Mouse (Mus musculus): ENCODE data around the gene Gsdma3.
A peak's percentile ranks its signal among the peaks of the same experiment; 100 is the strongest.
"Not testable (repeated sequence)": the region's sequence is repeated elsewhere in the genome, so short reads cannot be mapped to it uniquely, and the experiment has no call there.

Gsdma3 gene

GRCm38 (mm10) chr11:98595955-98596354 lies 30.2 kb upstream of the Gsdma3 start:
- DNase-seq (ENCODE audit: low read depth, low spot score): no peak

DNA sequence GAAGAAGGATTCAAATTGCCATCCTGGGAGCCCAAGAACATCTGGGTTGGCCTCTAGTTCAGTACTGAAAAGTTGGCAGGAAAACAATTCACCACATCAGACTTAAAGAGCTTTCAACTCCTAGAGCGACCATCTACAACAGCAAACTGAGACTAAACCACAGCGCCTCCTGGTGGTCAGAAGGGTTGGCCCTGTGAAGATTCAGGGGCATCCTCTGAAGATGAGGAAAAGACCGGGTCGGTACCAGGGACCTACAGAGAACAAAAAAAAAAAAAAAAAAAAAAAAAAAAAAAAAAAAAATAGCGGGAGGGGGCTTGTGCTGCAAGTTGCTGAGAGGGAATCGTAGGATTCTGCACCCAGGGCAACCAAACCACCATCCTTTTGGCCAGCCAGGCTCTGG lies 28.8 kb upstream of the Gsdma3 start:
- DNase-seq (ENCODE audit: low read depth, low spot score): peak; percentile 92

DNA sequence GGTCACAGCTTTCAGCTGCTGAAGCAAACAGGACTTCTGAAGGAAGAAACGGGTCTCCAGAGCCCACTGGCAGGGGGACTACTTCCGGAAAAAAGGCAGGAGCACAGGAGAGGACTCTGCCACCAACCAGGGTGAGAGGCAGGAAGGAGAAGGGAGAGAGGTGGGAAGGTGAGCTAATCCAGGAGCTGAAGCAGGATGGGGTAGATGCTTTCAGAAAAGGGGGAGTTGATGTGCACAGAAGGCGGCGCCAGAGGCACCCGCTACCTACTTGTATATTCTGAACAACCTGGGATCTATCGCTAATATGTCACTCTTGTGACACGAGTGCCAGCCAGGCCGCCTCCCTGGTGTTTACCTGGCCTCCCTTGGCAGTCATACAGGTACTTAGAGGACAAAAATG lies 28.2 kb upstream of the Gsdma3 start, which contains the start of gene Lrrc3c:
TSS of gene Lrrc3c (plus strand) at position 301 of the 400 bp plus-strand sequence.
- no peak for DNase-seq (ENCODE audit: low read depth, low spot score)

DNA sequence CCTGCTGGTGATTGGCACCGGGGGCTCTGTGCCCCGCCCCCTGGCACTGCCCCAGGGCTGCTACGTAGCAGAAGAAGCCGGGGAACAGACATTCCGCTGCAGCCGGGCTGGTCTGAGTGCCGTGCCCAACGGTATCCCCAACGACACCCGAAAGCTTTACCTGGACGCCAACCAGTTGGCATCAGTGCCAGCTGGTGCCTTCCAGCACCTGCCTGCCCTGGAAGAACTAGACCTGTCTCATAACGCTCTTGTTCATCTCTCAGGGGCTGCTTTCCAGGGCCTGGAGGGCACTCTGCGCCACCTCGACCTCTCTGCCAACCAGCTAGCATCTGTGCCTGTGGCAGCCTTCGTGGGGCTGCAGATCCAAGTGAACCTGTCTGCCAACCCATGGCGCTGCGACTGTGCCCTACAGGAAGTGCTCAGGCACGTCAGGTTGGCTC lies 27.3 kb upstream of the Gsdma3 start:
- no peak for DNase-seq (ENCODE audit: low read depth, low spot score)

DNA sequence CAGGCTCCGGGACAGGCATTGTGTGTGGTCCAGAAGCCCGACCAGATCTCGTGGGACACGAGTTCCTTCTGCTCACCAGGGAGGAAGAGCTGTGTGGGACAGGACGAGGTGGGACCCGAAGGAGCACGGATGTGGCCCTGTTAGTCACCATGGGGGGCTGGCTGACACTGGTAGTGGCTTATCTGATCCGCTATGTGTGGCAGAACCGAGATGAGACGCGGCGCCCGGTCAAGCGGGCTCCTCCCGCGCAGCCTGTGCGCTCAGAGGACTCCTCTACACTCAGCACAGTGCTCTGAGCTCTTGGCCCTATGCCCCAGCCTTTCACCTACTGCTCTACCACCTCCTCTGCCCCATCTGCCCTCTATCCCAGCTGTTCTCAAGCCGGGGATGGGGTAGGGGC lies 26.9 kb upstream of the Gsdma3 start:
- DNase-seq (ENCODE audit: low read depth, low spot score): peak; percentile 34

DNA sequence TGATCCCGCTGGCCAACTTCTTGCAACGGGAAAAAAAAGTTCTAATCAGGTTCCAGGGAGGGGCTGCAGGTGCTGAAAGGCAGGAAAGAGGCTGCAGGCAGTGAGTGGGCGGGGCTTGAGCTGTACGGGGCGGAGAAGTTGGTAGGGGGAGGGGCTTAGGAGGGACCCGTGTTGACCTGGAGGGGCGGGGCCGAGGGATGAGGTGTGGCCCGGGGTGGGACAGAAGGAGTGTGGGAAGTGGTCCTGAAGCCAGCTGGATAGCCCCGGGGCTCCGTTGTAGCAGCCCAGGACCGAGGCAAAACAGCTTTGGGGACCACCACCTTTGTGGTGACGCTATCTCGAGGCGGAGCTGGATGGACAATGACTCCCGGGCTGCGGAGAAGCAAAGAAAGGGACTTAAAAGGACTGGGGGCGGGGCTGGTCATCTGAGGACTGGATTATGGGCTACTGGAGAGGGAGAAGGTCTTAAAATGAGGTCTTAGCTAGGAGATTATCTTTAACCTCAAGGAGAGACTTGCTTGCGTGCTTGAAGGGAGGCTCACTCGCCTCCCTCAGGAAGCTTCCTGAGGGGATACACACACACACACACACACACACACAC lies 24.0 kb upstream of the Gsdma3 start:
- peak; percentile 90 for DNase-seq (ENCODE audit: low read depth, low spot score)

GRCm38 (mm10) chr11:98603953-98604352 lies 22.2 kb upstream of the Gsdma3 start:
- peak; percentile 38 for DNase-seq (ENCODE audit: low read depth, low spot score)

DNA sequence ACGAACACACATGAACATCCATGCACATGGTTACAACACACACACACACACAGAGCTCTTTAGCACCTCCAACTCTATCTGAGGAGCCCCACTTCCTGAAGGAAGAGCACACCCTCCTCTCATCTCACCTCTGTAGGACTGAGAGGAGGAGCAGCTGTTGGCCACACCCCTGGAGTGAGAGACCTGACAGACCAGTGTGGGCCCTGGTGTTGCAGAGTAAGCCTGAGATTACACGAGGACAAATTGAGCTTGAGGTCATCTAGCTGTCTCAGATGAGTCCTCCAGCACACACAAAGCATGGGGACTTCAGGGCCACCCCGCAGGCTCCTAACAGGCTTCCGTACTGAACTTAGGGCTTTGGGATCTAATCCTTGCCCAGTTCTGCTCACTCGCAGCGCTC lies 21.2 kb upstream of the Gsdma3 start:
- not testable (repeated sequence) for DNase-seq (ENCODE audit: low read depth, low spot score)

DNA sequence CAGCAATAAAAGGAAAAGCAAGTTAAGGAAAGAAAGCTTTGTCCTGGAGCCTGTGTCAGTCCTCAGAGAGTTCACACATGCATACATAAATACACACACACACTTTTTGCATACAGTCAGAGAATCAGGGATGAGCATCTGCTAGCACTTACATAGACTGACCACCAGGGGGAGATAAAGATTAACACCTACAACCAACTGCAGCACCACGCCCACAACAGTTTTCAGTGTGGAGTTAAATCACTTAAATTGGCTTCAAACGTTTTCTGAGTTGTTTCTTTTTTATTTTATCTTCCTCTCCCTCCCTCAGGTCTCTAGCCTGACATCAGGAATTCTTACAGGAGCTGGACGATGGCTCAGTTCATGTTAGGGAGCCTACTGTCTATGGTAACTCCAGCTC lies 19.4 kb upstream of the Gsdma3 start:
- DNase-seq (ENCODE audit: low read depth, low spot score): peak; percentile 77

- no peak for DNase-seq (ENCODE audit: low read depth, low spot score)
Observed at GRCm38 (mm10) chr11:98620791-98621190, 5.4 kb upstream of the Gsdma3 start.

DNA sequence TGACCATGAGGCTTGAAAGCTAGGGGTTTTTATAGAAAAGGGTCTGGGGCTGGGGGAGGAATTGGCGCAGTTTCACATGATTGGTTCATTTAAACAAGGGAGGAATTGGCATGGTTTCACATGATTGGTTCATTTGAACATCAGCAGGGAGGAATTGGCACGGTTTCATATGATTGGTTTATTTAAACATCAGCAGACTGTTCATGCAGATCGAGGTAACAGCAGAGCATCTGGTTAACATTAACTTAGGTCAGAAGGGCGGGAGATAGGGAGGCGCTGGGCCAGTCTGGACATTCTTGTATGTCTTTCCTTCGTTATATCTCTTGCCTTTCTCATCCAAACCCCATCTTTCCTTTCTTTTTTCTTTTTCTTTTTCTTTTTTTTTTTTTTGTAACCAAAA lies 2.2 kb upstream of the Gsdma3 start:
- DNase-seq (ENCODE audit: low read depth, low spot score): not testable (repeated sequence)

DNA sequence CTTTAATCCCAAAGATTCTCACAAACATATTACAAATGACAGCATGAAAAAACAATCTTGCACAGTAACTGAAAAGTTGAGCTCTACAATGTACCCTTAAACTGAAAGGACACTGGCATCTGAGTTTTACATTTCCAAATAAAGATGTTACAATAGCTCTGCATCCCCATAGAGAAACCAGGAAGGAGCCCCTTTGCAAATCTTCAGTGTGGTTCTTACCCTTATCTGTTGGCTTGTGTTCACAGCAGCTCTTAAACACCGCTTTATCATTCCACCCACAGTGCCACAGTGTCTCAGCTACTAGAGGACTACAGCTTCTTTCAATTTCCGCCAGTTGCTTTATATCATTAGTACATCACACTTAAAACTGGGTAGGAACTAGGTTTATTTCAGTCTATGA lies 1.8 kb upstream of the Gsdma3 start:
- not testable (repeated sequence) for DNase-seq (ENCODE audit: low read depth, low spot score)

GRCm38 (mm10) chr11:98628706-98629105 lies 2.5 kb downstream of the Gsdma3 start:
- DNase-seq (ENCODE audit: low read depth, low spot score): no peak

DNA sequence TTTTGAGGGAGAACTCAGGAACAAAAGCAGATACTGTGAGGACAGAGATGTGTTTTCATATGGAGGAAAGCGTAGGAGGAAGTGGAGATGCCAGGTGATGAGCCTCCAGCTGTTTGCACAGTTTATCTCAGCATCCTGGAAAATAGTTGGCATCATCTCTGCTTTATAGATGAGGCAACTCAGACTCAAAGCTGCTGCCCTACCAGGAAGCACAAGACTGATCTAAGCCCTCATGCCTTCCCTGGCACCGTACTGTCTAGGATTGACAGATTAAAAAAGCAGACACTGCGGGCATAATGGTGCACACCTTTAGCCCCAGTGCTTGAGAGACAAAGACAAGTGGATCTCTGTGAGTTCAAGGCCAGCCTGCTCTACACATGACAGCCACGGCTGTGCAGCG lies 4.5 kb downstream of the Gsdma3 start:
- DNase-seq (ENCODE audit: low read depth, low spot score): no peak

- peak; percentile 25 for DNase-seq (ENCODE audit: low read depth, low spot score)
Observed at GRCm38 (mm10) chr11:98635312-98635970, 9.3 kb downstream of the Gsdma3 start.

DNA sequence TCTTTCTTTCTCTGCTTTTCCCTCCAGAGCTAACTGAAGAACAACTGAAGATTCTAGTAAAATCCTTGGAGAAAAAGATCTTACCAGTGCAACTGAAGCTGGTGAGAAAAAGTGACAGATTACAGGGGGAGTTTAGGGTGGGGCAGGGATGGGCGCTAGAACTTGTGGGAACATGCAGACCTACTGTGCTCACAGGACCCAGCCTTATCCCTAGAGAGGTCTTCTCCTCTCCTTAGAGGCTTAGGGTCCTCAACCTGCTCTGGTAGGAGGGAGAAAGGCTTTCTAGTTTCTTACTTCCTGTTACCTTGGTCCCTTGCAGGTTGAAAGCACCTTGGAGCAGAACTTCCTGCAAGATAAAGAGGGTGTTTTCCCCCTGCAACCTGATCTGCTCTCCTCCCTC lies 11.3 kb downstream of the Gsdma3 start:
- no peak for DNase-seq (ENCODE audit: low read depth, low spot score)

DNA sequence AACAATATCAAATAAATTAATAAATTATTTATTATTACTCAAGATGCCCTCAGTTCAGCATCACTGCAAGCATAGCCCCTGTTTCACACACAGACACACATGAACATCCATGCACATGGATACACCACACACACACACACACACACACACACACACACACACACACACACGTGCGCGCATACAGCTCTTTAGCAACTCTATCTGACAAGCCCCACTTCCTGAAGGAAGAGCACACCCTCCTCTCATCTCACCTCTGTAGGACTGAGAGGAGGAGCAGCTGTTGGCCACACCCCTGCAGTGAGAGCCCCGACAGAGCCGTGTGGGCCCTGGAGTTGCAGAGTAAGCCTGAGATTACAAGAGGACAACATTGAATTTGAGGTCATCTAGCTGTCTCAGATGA lies 13.9 kb downstream of the Gsdma3 start:
- DNase-seq (ENCODE audit: low read depth, low spot score): no peak

DNA sequence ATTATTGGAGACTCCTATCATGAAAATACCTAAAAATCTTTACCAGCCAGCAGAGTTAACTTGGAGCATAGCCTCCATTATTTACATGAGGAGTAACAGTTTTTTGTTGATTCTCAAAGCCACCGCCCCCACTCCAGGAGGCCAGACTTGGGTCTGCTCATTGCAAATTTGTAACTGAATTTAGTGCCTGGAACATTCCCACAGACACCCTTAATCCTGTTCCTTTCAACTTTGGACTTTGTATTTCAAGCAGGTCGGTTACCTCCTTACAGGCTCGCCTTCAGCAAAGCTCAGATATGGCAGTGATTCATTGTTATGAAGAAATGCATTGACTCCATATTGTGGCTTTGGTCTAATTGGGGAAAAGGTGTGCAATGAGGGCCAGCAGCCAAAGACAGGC lies 18.6 kb downstream of the Gsdma3 start:
- no peak for DNase-seq (ENCODE audit: low read depth, low spot score)

DNA sequence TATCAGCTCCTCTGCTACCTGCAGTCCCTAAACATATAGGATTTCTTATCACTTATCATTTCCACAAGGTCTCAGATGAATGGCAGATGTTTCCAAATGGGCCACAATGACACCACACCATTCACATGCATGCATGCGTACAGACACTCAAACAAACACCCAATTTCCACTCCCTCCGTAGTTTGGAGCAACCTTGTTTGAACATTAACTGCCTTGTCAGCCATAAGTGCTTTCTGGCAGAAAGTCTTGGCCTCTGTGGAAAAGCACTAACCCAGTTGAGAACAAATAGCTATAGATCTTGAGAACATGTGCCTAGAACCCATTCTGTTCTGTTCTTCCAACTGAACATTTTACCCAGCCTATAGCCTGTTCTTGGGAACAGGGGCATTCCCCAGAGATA lies 19.8 kb downstream of the Gsdma3 start:
- no peak for DNase-seq (ENCODE audit: low read depth, low spot score)

- no peak for DNase-seq (ENCODE audit: low read depth, low spot score)
Observed at GRCm38 (mm10) chr11:98646459-98646858, 20.3 kb downstream of the Gsdma3 start, which contains the start of gene Gsdma2. TSS of gene Gsdma2 (plus strand) at chr11:98646759.

DNA sequence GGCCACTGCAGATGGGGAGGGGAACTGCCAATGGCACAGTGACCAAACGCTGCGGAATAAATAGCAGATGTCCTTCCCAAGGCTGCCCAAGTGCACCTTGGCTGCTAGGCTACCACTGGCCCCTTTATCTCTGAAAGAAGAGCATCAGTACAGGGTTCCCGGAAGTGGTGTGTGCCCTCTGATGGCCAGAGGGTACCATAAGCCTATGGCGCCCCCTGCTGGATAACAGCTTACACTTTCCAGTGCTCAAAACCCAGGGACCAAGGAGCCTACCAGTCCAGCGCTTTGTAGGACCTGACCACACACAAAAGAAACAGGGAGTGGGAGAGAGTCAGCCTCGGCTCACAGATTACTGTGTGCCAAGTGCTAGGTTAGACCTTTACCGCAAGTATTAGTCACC lies 28.9 kb downstream of the Gsdma3 start:
- peak; percentile 73 for DNase-seq (ENCODE audit: low read depth, low spot score)

GRCm38 (mm10) chr11:98660517-98660916 lies 34.4 kb downstream of the Gsdma3 start:
- peak; percentile 77 for DNase-seq (ENCODE audit: low read depth, low spot score)

DNA sequence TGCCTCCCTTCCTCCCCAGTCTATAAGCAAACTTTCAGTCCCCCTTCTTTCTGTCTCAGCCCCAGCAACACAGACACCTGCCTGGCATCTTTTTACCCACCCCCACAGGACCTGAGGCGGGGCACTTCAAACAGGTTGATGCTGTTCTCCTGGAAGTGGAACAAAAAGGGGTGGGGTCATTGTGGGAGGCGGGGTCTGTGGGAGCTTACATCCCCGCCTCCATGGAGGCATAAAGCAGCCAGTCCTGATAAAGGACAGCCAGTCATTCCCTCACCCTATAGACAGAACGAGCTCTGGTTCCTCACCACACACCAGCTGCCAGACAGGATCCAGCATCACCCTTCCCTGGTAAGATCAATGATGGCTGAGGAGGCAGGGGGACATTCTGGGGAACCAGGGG lies 37.9 kb downstream of the Gsdma3 start, which contains the start of gene Gsdma:
TSS of gene Gsdma (plus strand) at position 261 of the 400 bp plus-strand sequence.
- DNase-seq (ENCODE audit: low read depth, low spot score): no peak
